Mouse (Mus musculus) lung, postnatal 0 days (tissue): Measurements from ENCODE around the gene Trpc4ap. TPM values are rescaled to one million over a fixed set of nuclear protein-coding genes. Genes with fewer than 3 reads are reported as not detected.

Source experiments
- ATAC-seq: fragments of 200-750 bp; cut with Nextera tagmentation; 2 replicates; pipeline ENCODE4 v1.8.0; 2017; ENCODE audit warnings: moderate library complexity
- DNase-seq: peaks from one replicate; pipeline ENCODE4 v3.0.0-alpha.2; 2016; ENCODE audit warnings: low spot score
- H3K27ac ChIP-seq: fragments of 300-500 bp; sonication (generic); 2 replicates; pipeline ENCODE4 v1.5.1; 2014; ENCODE audit warnings: antibody characterized with exemption, mild to moderate bottlenecking, low read length, mixed read lengths
- H3K27me3 ChIP-seq: fragments of 300-500 bp; sonication (generic); replicated peaks from 2 replicates; pipeline ENCODE4 v1.6.1; 2014; ENCODE audit warnings: low read length, mixed read lengths; ENCODE audit not compliant: insufficient read depth
- H3K36me3 ChIP-seq: fragments of 300-500 bp; sonication (generic); 2 replicates; pipeline ENCODE4 v1.6.1; 2014; ENCODE audit warnings: low read length, mixed read lengths; ENCODE audit not compliant: insufficient read depth
- H3K4me1 ChIP-seq: fragments of 300-500 bp; sonication (generic); 2 replicates; pipeline ENCODE4 v1.6.1; 2014; ENCODE audit warnings: antibody characterized with exemption, low read depth, low read length, mixed read lengths; ENCODE audit not compliant: insufficient read depth
- H3K4me2 ChIP-seq: fragments of 300-500 bp; sonication (generic); replicated peaks from 2 replicates; pipeline ENCODE4 v1.6.1; 2014; ENCODE audit warnings: low read depth, mild to moderate bottlenecking, low read length, moderate library complexity, mixed read lengths
- H3K4me3 ChIP-seq: fragments of 300-500 bp; sonication (generic); 2 replicates; pipeline ENCODE4 v1.5.1; 2014; ENCODE audit warnings: low read depth, low read length
- H3K9ac ChIP-seq: fragments of 300-500 bp; sonication (generic); replicated peaks from 2 replicates; pipeline ENCODE4 v1.6.1; 2014; ENCODE audit warnings: low read depth, mild to moderate bottlenecking
- H3K9me3 ChIP-seq: fragments of 300-500 bp; sonication (generic); 2 replicates; pipeline ENCODE4 v1.6.1; 2016; ENCODE audit warnings: low read length, mixed read lengths
- CTCF ChIP-seq: IDR thresholded peaks from 2 replicates; pipeline ENCODE4 v1.5.1; 2016; ENCODE audit warnings: antibody characterized with exemption, mild to moderate bottlenecking
- EP300 ChIP-seq: IDR thresholded peaks from 2 replicates; pipeline ENCODE4 v1.6.1; 2016; ENCODE audit warnings: antibody characterized with exemption, mild to moderate bottlenecking, control low read depth
- WGBS: fragments of 180-500 bp; shearing (Covaris S2); extraction: QIAGEN DNeasy Blood & Tissue Kit; methylation state at CpG from one replicate; pipeline ENCODE4 v1.1.7; 2014; 5-methylcytosine and 5-hydroxymethylcytosine counted together
- polyA plus RNA-seq: library from polyadenylated mRNA; unstranded; fragments of >200 nt; fragmentation: Nextera tagmentation; extraction: Ambion mirVana; gene quantifications from 2 replicates; pipeline ENCODE4 v1.2.1, GENCODE M21; 2015

Trpc4ap gene
- polyA plus RNA-seq, 1 experiment from 2014 or later: 83.5 TPM

DNA sequence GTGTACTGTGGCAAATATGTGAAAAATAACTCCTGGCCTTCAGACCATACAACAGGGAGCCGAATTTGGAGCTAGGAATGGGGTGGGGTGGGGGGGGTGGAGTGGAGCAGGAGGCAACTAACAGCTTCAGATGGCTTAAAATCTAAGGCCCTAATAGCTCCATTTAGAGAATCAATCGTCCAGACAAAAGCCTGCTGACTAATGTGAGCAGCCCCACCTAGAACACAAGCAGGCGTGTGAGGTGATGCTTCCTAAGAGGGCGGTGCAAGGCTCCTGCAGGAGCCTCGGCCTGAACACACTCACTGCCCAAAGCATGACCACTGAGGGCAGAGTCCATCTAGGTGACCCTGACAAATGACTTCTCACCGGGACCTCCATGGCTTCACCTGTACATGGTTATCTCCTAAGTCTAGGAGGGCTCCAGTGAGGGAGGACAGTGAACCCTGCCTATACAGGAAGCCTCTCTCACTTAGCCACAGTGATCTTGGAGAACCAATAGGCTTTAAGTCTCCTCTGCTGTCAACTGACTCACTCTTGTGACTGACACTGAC, 28.2 kb downstream of the Trpc4ap start:
- DNase-seq: no peak
- Histone ChIP-seq H3K27ac (no peak overlapping the region), H3K9ac (no peak overlapping the region), H3K27me3 (no peaks in the 10 kb centered on the region), H3K36me3 (peaks cover 34% of the 10 kb centered on the region), H3K4me2 (no peak overlapping the region), H3K4me1 (no peaks in the 10 kb centered on the region), H3K9me3 (no peaks in the 10 kb centered on the region), H3K4me3 (no peak overlapping the region)
- ATAC-seq: no peak
- TF ChIP-seq CTCF: no peak
- TF ChIP-seq EP300: no peak
- WGBS: 77% methylated on average over 6 of the region's 6 CpGs

GRCm38 (mm10) chr2:155663097-155663496, 29.1 kb downstream of the Trpc4ap start:
- Histone ChIP-seq H3K4me2 (no peak overlapping the region), H3K9ac (no peak overlapping the region), H3K36me3 (peaks cover 34% of the 10 kb centered on the region), H3K4me3 (no peak overlapping the region), H3K9me3 (no peaks in the 10 kb centered on the region), H3K4me1 (no peaks in the 10 kb centered on the region), H3K27ac (no peak overlapping the region), H3K27me3 (no peaks in the 10 kb centered on the region)
- DNase-seq (peak; percentile 80), ATAC-seq (no peak)
- 23% methylated on average over 5 of the region's 5 CpGs for WGBS
- TF ChIP-seq CTCF (peak; percentile 73), EP300 (no peak)

GRCm38 (mm10) chr2:155662390-155662789, 29.8 kb downstream of the Trpc4ap start:
- H3K9me3 ChIP-seq: no peaks in the 10 kb centered on the region
- H3K4me3 ChIP-seq: no peak overlapping the region
- no peak for ATAC-seq
- H3K27me3 ChIP-seq: no peaks in the 10 kb centered on the region
- H3K4me1 ChIP-seq: no peaks in the 10 kb centered on the region
- WGBS: 94% methylated on average over 5 of the region's 5 CpGs
- H3K27ac ChIP-seq: no peak overlapping the region
- DNase-seq: no peak
- TF ChIP-seq CTCF: no peak
- no peak for TF ChIP-seq EP300
- no peak overlapping the region for H3K9ac ChIP-seq
- H3K36me3 ChIP-seq: peaks cover 39% of the 10 kb centered on the region
- H3K4me2 ChIP-seq: no peak overlapping the region

DNA sequence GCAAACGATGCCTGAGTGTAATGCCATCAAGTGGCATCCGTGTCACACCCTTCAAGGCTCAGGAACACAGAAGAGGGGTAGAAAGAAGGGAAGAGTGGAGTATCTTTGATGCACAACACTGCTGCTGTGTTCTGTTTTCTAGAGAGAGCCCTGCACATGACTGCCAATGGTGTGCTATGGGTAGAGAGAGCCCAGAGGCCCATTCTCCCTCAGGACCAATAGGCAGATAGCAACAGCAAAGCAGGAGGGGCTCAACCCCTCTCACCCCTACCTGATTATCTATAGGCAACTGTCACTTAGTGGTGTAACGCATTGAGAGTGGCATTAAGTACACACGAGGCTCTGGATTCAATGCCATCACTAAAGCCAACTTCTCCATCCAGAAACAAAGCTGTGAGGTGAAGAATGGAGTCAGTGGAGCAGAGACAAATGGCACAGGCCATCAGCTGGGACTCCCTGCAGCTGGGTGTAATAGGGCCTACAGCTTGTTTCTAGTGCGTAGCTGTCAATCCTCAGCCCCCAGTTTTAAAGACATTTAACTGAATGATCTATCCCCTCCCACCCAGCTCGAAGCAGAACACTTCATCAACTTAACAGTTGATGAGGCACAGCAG, 36.3 kb downstream of the Trpc4ap start:
- WGBS: 90% methylated on average over 6 of the region's 6 CpGs
- TF ChIP-seq CTCF (no peak), EP300 (no peak)
- no peaks in the 10 kb centered on the region for H3K4me1 ChIP-seq
- H3K9ac ChIP-seq: no peak overlapping the region
- H3K27me3 ChIP-seq: no peaks in the 10 kb centered on the region
- peaks cover 52% of the 10 kb centered on the region for H3K36me3 ChIP-seq
- H3K27ac ChIP-seq: no peak overlapping the region
- H3K4me3 ChIP-seq: no peak overlapping the region
- ATAC-seq: no peak
- no peak for DNase-seq
- no peak overlapping the region for H3K4me2 ChIP-seq
- H3K9me3 ChIP-seq: no peaks in the 10 kb centered on the region

DNA sequence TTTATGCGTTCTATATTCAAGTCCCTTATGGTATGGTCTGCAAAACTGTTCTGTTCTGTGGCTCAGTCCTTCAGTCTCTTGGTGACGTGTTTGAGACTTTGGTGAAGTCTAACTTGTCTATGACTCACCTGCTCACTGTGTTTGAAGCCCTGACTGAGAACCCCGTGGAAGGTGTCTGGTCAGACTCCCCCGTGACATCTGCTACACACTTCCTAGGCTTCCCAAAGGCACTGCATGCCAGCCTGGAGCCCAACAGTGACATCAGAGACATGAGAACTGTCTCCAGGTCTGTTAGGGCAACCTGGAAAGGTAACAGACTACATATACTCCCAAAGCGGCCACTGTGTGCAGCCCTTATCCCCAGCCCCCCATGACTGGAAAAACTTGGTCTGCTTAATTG, 39.6 kb downstream of the Trpc4ap start:
- ATAC-seq (no peak), DNase-seq (no peak)
- Histone ChIP-seq H3K4me1 (no peaks in the 10 kb centered on the region), H3K27ac (no peak overlapping the region), H3K4me3 (no peak overlapping the region), H3K4me2 (no peak overlapping the region), H3K9ac (no peak overlapping the region), H3K27me3 (no peaks in the 10 kb centered on the region), H3K36me3 (peaks cover 67% of the 10 kb centered on the region), H3K9me3 (no peaks in the 10 kb centered on the region)
- 94% methylated on average over 5 of the region's 5 CpGs for WGBS
- TF ChIP-seq CTCF (no peak), EP300 (no peak)

DNA sequence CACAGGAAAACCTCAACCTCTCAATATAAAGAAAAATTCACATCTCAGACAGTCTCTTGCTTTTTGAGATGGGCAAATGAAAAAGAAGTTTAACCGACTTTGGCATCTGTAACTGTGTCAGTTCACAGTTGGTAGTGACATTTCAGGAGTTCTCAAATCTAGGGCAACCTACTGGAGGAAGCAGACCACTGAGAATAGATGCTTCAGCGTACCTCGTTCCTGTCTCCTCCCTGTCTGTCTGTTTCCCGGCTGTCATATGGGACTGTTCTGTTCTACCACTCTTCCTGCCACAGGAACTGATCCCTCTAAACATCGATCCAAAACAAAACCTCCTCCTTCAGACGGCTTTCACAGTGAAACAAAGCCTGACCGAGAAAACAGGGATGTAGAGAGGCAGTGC, 46.4 kb downstream of the Trpc4ap start:
- ATAC-seq (no peak), DNase-seq (no peak)
- Histone ChIP-seq H3K36me3 (peaks cover 58% of the 10 kb centered on the region), H3K27me3 (no peaks in the 10 kb centered on the region), H3K9me3 (no peaks in the 10 kb centered on the region), H3K4me3 (no peak overlapping the region), H3K4me1 (no peaks in the 10 kb centered on the region), H3K27ac (no peak overlapping the region), H3K9ac (no peak overlapping the region), H3K4me2 (no peak overlapping the region)
- 74% methylated on average over 7 of the region's 7 CpGs for WGBS
- TF ChIP-seq EP300 (no peak), CTCF (no peak)
